Mouse (Mus musculus) kidney, postnatal 25 days (tissue): Measurements from ENCODE around the gene Eif4h.

Experiments used
- DNase-seq, 2 experiments: peaks; one replicate each; pipeline ENCODE4 v3.0.0; 2021; ENCODE audit warnings: mixed read lengths in 2 of 2

Eif4h gene

DNA sequence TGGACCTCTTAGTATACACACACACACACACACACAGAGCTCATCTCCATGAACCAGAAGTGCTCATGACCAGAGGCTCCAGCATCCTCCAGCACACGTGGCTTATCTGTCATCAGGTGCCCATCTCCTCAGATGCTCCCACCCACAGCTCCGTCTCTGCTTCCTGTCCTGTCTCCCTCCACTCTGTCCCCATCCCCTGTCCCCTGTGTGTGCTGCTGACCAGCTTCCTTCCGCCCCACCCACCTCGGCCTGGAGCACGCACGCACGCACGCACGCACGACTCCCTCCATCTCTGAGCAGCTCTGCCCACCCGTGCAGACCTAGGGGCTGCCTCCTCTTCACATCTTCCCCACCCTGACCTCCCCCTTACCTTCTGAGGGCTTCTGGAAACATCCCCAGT lies 34.9 kb downstream of the Eif4h start:
- DNase-seq: no peak

DNA sequence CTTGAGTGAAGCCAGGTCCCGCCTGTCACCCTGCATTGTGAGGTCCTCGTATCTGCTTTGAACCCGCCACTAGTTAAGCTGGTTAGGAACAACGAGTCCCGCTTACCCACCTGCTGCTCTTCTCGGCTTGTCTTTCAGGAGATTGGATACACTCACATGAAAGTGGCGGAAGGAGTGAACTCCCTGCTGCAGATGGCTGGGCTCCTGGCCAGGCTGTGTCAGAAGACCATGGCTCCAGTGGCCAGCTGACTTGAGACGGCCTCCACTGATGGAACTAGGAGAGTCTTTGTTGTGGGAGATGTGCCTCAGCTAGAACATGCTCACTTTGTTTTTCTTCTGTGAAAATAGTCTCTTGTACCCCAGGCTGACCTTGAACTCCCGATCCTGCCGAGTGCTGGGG lies 41.6 kb downstream of the Eif4h start:
- no peak for DNase-seq

DNA sequence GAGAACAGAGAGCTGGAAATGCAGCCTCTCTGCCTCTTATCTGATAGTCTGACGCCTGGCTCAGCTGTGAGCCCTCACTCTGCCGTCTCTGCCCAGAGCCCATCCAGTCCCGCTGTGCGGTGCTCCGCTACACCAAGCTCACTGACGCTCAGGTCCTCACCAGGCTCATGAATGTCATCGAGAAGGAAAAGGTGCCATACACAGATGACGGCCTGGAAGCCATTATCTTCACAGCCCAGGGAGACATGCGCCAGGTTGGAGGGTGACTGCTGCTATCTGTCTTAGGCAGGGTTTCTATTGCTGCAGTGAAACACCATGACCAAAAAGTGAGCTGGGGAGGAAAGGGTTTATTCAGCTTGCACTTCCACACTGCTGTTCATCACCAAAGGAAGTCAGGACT lies 46.2 kb downstream of the Eif4h start:
- no peak for DNase-seq

DNA sequence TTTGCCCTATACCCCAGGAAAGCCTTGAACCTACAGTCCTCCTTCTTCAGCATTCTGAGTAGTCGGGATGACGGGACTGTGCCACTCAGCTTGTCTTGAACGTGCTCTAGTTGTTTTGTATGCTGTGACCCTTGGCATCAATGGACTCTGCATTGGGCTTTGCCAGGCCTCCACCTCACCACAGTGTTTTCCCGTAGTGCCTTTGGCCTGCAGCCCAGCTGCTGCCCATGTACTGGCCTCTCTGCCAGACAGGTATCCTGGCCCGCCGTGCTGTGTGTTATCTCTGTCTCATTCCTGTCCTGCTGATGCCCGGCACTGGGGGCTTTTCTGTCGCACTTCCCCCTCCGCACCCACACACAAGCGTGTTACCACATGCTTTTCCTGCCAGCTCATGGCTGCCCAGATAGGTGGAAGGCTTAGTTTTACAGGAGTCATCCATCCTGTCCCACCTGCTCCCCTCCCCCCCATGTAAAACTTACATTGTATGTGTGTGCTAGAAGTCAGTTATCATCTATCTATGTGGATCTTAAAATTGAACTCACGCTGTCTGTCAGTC lies 47.2 kb downstream of the Eif4h start:
- DNase-seq: peak; percentile 55 to 76

DNA sequence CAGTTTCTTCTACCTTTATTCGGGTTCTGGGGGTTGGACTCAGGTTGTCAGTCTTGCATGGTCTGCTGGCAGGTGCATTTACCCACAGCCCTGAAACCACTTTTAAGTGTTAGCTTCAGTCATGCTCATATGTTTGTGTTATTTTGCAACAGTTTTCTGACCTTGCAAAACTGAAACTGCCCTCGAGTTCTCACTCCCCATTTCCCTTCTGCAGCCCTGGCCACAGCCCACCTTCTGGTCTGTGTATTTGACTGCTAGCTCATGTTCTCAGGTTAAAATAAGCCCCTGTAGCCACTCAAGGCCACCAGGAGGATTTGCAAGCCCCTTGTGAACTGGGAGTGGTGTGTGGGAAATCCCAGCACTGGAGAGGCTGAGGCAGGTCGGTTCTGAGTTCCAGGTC lies 49.4 kb downstream of the Eif4h start:
- no peak for DNase-seq

DNA sequence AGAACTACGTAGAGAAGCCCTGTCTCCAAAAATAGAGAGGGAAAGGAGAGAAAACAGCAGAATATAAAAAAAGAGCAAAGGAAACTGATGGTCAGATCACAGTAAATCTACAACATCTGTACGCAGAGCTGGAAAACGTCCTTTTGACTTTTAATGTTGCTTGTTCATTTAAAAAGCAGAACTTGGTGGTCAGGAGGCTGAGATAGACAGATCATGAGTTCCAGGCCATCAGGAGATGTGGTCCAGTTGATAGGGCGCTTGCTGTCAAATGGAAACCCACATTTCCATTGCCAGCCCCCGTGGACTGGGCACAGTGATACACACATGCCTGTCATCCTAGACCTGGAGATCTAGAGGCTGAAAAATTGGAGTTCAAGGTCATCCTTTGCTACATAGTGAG lies 54.5 kb downstream of the Eif4h start:
- no peak for DNase-seq

DNA sequence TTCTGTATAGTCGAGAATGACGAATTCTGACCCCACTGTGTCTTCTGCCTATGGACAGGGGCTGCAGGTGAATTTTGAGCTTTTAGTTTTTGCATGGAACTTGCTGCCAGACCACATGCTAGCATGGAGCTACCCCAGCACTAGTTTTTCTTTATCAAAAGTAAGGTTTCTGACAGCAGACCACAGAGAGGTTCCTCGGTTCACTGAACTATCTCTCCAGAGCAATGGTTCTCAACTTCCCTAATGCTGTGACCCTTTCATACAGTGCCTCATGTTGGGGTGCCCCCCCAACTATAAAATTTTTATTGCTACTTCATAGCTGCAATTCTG lies 55.4 kb downstream of the Eif4h start:
- no peak for DNase-seq

DNA sequence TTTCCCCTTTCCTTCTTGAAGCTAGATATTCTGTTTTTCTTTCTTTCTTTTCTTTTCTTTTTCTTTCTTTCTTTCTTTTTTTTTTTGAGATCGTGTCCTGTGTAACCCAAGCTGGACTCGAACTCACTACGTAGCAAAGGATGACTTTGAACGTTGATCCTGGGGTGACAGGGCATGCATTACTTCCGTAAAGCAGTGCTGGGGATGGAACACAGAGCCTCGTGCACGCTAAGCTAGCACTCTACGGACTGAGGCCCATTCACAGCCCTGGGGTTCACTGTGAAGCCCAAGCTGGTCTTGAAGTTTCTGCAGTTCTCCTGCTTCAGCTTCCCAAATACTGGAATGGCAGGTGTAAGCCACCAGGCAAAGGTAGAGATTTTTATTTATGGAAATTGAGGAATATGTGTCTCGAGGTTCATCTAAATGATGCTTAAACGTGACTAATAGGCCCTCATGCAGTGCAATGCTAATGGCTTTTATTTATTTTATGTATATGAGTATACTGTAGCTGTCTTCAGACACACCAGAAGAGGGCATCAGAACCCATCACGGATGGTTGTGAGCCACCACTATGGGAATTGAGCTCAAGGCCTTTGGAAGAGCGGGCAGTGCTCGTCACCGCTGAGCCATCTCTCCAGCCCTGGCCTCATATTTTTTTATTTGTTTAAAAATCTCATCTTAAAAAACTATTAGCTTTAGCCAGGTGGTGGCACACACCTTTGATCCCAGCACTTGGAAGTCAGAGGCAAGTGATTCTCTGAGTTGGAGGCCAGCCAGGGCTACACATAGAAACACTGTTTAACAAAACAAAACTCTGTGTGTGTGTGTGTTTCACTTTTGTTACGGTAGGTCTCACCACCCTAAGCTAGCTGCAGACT lies 56.0 kb downstream of the Eif4h start:
- peak in 1 of 2 experiments; percentile 57 for DNase-seq

DNA sequence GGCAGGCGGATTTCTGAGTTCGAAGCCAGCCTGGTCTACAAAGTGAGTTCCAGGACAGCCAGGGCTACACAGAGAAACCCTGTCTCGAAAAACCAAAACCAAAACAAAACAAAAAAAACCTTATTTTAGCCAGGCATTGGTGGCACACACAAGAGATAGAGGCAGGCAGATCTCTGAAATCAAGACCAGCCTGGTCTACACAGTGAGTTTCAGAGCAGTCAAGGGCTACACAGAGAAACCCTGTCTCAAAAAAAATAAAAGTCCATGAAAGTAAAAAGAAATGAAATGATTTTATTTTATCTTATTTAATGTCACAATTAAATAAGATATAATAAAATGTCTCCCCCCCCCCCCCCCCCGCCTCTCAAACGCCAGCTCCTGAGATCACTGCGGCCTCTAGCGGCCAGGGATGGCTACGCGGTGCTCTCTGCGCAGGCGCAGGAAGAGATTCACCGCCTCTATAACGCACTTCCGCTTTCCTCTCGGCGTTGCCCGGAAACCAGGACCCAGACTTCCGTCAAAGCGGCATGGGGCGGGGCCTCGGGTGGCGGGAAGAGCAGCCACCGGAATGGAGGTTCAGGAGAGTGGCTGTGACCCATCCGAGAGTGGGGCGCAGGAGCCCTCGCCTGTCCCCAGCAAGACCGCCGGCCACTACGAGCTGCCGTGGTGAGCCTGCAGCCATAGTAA lies 56.9 kb downstream of the Eif4h start:
- peak; percentile 98 for DNase-seq

DNA sequence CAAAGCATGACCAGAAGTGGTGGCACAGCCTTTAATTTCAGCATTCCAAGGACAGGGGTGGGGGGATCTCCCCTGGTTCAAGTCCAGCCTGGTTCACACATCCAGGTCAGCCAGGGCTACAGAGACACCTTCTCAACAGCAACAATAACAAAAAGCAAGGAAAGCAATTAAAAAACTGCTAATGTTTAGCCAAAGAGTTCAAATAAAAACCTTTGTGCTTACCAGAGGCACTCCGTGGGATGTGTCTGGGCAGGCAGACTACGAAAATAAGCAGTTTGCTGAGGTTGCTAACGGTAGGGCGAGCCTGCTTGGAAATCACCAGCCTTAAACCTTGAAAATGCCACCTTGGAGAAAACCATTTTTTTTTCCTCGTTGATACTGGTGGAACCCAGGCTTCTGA lies 58.1 kb downstream of the Eif4h start, which contains the start of gene Rfc2:
TSS of gene Rfc2 (plus strand) at position 221 of the 400 bp plus-strand sequence.
- DNase-seq: peak; percentile 54 to 73

DNA sequence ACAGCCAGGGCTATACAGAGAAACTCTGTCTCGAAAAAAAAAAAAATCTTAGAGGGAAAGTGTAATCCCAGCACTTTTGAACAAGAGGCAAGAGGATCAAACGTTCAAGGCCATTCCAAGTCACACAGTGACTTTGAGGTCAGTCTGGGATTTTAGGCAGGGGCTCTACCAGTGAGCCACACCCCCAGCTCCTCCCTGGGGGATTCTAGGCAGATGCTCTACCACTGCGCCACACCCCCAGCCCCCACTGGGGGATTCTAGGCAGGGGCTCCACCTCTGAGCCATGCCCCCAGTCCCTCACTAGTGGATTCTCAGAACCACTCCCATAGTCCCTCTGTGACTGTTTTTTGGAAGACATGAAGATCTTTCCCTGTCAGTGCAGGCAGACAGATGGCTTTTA lies 60.2 kb downstream of the Eif4h start:
- no peak for DNase-seq

DNA sequence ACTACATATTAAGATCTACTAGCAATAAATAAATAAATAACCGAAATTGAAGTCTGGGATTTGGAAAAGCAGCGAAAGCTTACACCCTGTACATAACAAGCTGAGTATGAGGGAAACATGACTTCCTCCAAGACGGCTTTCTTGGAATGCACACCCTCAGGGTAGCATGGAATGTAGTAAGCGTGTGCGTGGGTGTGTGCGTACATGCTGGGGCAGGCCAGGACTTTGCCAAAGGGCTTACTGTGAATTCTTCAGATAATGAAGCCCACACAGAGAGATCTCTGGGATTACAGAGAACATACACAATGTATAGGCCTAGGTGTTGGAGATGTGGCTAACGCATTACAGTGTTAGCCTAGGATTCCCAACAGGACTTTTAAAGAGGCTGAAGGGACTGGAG lies 61.8 kb downstream of the Eif4h start:
- no peak for DNase-seq

DNA sequence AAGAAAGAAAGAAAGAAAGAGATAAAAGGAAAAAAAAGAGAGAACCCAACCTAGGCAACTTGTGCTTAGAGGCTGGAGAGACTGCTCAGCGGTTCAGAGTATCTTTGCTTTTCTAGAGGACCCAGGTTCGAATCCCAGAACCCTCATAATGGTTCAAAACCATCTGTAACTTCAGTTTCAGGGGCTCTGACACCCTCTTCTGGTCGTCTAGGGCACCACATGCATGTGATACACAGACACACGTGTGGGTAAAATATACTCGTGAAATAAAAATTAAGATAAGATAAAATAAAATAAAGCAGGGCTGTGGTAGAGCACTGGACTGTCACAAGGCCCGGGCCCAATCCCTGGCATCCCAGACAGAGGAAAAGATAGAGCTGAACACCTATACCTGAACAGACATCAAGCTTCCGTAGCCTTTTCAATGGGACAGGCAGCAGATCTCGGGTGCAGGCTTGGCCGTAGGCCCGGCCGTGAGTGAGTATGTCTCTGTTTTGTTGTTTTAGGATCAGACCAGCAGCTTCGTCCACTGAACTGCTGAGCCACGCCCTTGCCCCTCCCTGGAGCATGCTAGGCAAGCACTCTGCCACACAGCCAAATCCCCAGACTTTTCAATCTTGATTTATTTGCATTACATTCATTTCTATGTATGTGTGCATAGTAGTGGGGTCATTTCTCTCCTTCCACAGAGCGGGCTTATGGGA lies 62.6 kb downstream of the Eif4h start:
- DNase-seq: peak; percentile 44 to 50

DNA sequence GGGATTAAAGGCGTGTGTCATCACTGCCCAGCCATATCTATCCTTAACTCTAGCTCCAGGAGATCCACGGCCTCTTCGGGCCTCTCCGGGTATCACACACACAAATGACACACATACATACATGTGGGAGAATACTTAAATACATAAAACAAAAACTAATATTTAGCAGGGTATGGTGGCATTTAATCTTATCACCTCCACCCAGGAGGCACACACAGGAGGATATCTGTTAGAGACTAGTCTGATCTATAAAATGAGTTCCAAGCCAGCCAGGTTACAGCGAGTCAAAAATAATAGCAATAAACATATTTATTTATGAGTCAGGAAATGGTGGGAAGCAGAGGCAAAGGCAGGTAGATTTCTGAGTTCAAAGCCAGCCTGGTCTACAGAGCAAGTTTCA lies 63.5 kb downstream of the Eif4h start:
- no peak for DNase-seq

DNA sequence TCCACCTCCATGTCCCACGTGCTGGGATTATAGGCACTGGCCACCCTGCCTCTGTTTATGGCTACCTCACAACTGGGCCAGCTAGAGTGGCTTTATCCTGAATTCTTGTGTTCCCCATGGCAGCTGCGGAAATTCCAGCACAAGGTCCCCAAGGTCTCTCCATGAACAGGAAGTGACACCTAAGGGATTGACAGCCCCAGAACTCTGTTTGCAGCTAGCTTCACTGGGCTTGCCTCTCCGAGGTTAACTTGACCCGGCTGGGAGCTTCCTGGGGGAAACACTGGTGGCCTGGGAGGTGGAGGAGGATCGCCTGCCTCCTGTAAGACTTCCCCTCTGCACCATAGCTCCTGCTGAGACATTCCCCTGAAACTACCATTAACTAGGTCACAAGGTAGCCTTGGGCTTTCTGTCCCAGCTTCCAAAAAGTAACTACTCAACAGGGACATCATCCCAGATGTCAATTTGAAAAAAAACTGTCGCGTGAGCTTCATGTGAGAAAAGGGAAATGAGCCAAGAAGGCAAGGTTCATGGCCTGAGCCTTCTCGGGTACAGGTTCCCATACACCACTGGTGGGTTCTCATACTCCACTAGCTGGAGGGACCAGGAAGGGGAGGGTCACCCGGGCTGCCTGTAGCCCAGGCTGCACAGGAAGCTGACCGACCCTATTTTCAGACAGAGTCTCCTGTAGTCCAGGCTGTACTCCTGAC lies 66.6 kb downstream of the Eif4h start:
- DNase-seq: peak; percentile 66

DNA sequence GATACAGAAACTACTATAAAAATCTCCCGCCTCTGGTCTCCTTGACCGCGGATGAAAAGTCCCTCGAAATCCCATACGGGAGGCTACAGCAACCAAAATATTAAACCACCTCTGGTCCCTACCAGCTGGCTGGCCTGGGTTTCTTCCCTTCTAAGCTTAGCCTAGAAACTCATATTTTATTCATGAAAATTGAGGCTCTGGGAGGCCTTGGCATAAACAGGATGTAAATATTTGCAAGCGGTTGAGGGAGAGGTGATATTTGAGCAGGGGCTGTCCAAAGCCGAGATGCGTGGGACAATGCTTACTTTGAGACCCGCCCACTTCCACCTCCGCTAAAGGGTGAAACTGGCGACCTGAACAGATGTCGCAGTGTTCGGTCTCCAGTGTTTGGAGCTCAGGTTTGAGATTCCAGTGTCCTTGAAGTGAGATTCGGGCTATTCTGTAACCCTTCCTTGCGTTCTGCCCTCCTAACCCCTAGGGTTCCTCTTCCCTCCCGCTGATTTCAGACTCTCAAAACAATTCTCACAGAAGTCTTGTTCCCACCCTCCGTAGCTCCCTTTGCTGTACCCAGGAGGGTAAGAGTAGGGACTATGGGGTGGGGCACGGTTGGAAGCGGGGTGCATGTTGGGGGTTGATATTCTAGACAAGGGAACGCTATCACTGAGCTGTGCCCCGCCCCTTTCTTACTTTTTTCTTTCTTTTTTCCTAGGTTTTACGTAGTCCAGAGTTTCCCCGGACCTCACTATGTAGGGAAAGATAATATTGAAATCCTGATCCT lies 67.4 kb downstream of the Eif4h start:
- peak; percentile 78 to 84 for DNase-seq
